Mouse (Mus musculus) spleen, adult 2 months (tissue): ENCODE data around the gene Csdc2.

ENCODE experiments used
- CTCF ChIP-seq: fragments of 200-500 bp; IDR thresholded peaks from 2 replicates; pipeline ENCODE4 v1.5.1; 2011; ENCODE audit warnings: mild to moderate bottlenecking, inconsistent platforms; ENCODE audit not compliant: insufficient read depth, insufficient read length, insufficient replicate concordance; ENCODE audit errors: extremely low read depth
- POLR2A ChIP-seq: fragments of 200-500 bp; IDR thresholded peaks from 2 replicates; pipeline ENCODE4 v1.6.1; 2011; ENCODE audit warnings: low read depth, low read length, inconsistent platforms

DNA sequence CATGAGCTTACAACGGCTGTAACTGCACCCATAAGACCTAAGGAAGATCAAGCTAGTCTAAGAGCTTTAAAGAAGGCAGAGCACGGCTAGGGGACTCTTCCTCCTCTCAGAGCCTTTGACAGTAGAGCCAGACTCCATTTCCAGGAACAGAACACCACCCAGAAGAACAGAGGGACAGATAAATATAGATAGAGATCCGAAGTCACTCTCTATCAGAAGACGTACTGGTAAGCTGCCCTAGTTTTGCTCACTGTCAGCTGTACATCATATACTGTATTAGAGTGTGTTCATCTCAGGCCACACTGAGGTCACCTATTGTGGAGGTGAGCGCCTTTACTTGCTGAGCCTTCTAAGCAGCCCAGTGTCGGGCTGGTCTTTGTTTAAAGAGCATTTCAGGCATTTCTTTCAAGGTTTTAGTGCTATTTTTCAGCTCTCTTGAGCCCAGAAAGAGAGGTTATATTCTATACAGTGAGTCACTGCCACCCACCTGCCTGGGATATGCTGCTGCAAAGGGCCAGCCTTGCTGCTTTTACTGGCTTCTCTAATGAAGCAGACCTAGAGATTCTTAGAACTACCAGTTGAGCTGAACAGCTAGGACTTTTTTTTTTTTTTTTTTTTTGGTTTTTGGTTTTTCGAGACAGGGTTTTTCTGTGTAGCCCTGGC lies 45.3 kb upstream of the Csdc2 start:
- TF ChIP-seq CTCF: no peak
- no peak for TF ChIP-seq POLR2A
